Mouse (Mus musculus): ENCODE measurements around the gene Ttc7.

- TF ChIP-seq CTCF (IDR thresholded peaks at IDR 0.05; ENCODE audit: borderline replicate concordance, extremely low read depth, insufficient read depth, insufficient read length), result no peak
- TF ChIP-seq POLR2A (IDR thresholded peaks at IDR 0.05; ENCODE audit: borderline replicate concordance, extremely low read depth, insufficient read depth, insufficient read length, poor library complexity, severe bottlenecking), result no peak
Observed at GRCm38 (mm10) chr17:87275363-87276341, 7.0 kb upstream of the Ttc7 start.

Measured in brain, embryonic 14.5 days (tissue).